Mouse (Mus musculus): ENCODE measurements around the gene Tmem266.

DNA sequence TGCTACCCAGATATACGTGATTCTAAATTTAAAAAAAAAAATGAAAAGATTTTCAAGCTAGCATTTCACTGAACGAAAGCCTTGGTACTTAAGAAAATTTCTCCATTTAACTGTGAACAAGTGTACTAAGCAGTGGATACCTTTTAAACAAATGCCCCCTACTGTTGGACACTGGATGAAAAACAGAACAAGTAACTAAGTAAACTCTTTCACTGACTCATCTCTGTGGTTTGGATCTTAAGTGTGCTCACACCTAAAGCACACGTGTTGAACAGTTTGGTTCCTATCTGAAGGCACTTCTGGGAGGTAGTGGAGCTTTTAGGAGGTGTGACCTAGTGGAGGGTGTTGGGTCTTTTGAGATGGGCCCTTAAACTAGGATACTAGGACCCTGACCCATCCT is 41.5 kb upstream of the Tmem266 start:
- TF ChIP-seq CTCF (IDR thresholded peaks at IDR 0.05; ENCODE audit: borderline replicate concordance, insufficient read depth, low read depth, low read length) (no peak), POLR2A (IDR thresholded peaks at IDR 0.05; ENCODE audit: borderline replicate concordance, insufficient read depth, low read length) (no peak)

Data from cerebellum, adult 2 months (tissue).